Mouse (Mus musculus) CH12.LX (cell line): ENCODE results near the gene Lrfn4.

ENCODE experiments used
- CHD1 ChIP-seq: IDR thresholded peaks from 2 replicates; pipeline ENCODE4 v1.6.1; 2012; ENCODE audit warnings: low read depth, low read length, improper control_type of control experiment, inconsistent platforms
- CHD2 ChIP-seq: IDR thresholded peaks from 2 replicates; pipeline ENCODE4 v1.6.1; 2011; ENCODE audit warnings: low read length, improper control_type of control experiment
- CTCF ChIP-seq, 2 experiments: IDR thresholded peaks in 1 of 2; conservative IDR thresholded peaks in 1 of 2; 2 replicates each; pipeline ENCODE4 v1.5.1; 2011 to 2012; ENCODE audit warnings: low read depth in 2 of 2, low read length in 2 of 2, improper control_type of control experiment in 1 of 2, inconsistent platforms in 1 of 2, mild to moderate bottlenecking in 1 of 2, moderate library complexity in 1 of 2
- JUND ChIP-seq: conservative IDR thresholded peaks from 2 replicates; pipeline ENCODE4 v1.6.1; 2011; ENCODE audit warnings: low read depth, low read length, improper control_type of control experiment
- MAFK ChIP-seq: IDR thresholded peaks from 2 replicates; pipeline ENCODE4 v1.6.1; 2011; ENCODE audit warnings: low read length, improper control_type of control experiment; ENCODE audit not compliant: insufficient replicate concordance
- PAX5 ChIP-seq: IDR thresholded peaks from 2 replicates; pipeline ENCODE4 v1.6.1; 2012; ENCODE audit warnings: low read length, inconsistent platforms, mixed read lengths
- POLR2A ChIP-seq: IDR thresholded peaks from 2 replicates; pipeline ENCODE4 v1.6.1; 2011; ENCODE audit warnings: low read depth, mild to moderate bottlenecking, improper control_type of control experiment, low read length
- RAD21 ChIP-seq: IDR thresholded peaks from 2 replicates; pipeline ENCODE4 v1.6.1; 2011; ENCODE audit warnings: low read depth, mild to moderate bottlenecking, low read length, improper control_type of control experiment, moderate library complexity
- SIN3A ChIP-seq: IDR thresholded peaks from 2 replicates; pipeline ENCODE4 v1.6.1; 2012; ENCODE audit warnings: low read length, improper control_type of control experiment, inconsistent platforms
- SMC3 ChIP-seq: IDR thresholded peaks from 2 replicates; pipeline ENCODE4 v1.6.1; 2011; ENCODE audit warnings: low read depth, low read length, improper control_type of control experiment
- UBTF ChIP-seq: IDR thresholded peaks from 2 replicates; pipeline ENCODE4 v1.6.1; 2012; ENCODE audit warnings: low read depth, mild to moderate bottlenecking, inconsistent platforms, low read length, improper control_type of control experiment, moderate library complexity
- ZC3H11A ChIP-seq: IDR thresholded peaks from 2 replicates; pipeline ENCODE4 v1.6.1; 2012; ENCODE audit warnings: low read depth, mild to moderate bottlenecking, inconsistent platforms, low read length, improper control_type of control experiment
- ZKSCAN1 ChIP-seq: IDR thresholded peaks from 2 replicates; pipeline ENCODE4 v1.6.1; 2012; ENCODE audit warnings: low read depth, inconsistent platforms, low read length, improper control_type of control experiment, borderline replicate concordance
- ZMIZ1 ChIP-seq: IDR thresholded peaks from 2 replicates; pipeline ENCODE4 v1.6.1; 2012; ENCODE audit warnings: low read depth, mild to moderate bottlenecking, inconsistent platforms, low read length, improper control_type of control experiment

GRCm38 (mm10) chr19:4570237-4570613 is 45.2 kb downstream of the Lrfn4 start:
- no peak for TF ChIP-seq ZMIZ1
- TF ChIP-seq ZC3H11A, result no peak
- no peak for TF ChIP-seq CTCF (conservative IDR thresholded peaks at IDR 0.05 in 1 of 2, IDR thresholded peaks at IDR 0.05 in 1 of 2; ENCODE audit: low read depth in 2 of 2, low read length in 2 of 2)
- no peak for TF ChIP-seq POLR2A
- no peak for TF ChIP-seq ZKSCAN1
- no peak for TF ChIP-seq PAX5
- no peak for TF ChIP-seq UBTF
- TF ChIP-seq CHD2, result no peak
- no peak for TF ChIP-seq RAD21
- no peak for TF ChIP-seq SMC3
- no peak for TF ChIP-seq MAFK
- TF ChIP-seq SIN3A, result no peak
- TF ChIP-seq CHD1, result no peak
- no peak for TF ChIP-seq JUND
